Mouse (Mus musculus) forebrain, embryonic 14.5 days (tissue): ENCODE results near the gene Lemd1. TPM values are rescaled to one million over a fixed set of nuclear protein-coding genes. Genes with fewer than 3 reads are reported as not detected.

Source experiments
- ATAC-seq: fragments of 200-750 bp; cut with Nextera tagmentation; 2 replicates; pipeline ENCODE4 v1.8.0; 2017; ENCODE audit warnings: mild to moderate bottlenecking, moderate library complexity
- DNase-seq: peaks from one replicate; pipeline ENCODE4 v3.0.0-alpha.2; 2015; ENCODE audit warnings: low spot score
- H3K27ac ChIP-seq: fragments of 300-500 bp; sonication (generic); 2 replicates; pipeline ENCODE4 v1.5.1; 2014; ENCODE audit warnings: low read depth, mild to moderate bottlenecking, control low read depth, low read length, moderate library complexity
- H3K27me3 ChIP-seq: fragments of 300-500 bp; sonication (generic); replicated peaks from 2 replicates; pipeline ENCODE4 v1.6.1; 2014; ENCODE audit warnings: low read length, control low read depth, mixed read lengths; ENCODE audit not compliant: control insufficient read depth, insufficient read depth
- H3K36me3 ChIP-seq: fragments of 300-500 bp; sonication (generic); 2 replicates; pipeline ENCODE4 v1.6.1; 2014; ENCODE audit warnings: low read length, control low read depth; ENCODE audit not compliant: control insufficient read depth, insufficient read depth
- H3K4me1 ChIP-seq: fragments of 300-500 bp; sonication (generic); 2 replicates; pipeline ENCODE4 v1.6.1; 2014; ENCODE audit warnings: antibody characterized with exemption, low read length, control low read depth; ENCODE audit not compliant: control insufficient read depth, insufficient read depth
- H3K4me2 ChIP-seq: fragments of 300-500 bp; sonication (generic); 2 replicates; pipeline ENCODE4 v1.6.1; 2014; ENCODE audit warnings: mild to moderate bottlenecking, control low read depth, low read length
- H3K4me3 ChIP-seq: fragments of 300-500 bp; sonication (generic); 2 replicates; pipeline ENCODE4 v1.5.1; 2014; ENCODE audit warnings: low read depth, low read length, control low read depth
- H3K9ac ChIP-seq: fragments of 300-500 bp; sonication (generic); 2 replicates; pipeline ENCODE4 v1.6.1; 2014; ENCODE audit warnings: mild to moderate bottlenecking, low read length, control low read depth, moderate library complexity
- H3K9me3 ChIP-seq: fragments of 300-500 bp; sonication (generic); replicated peaks from 2 replicates; pipeline ENCODE4 v1.6.1; 2016; ENCODE audit warnings: low read length, control low read depth, mixed read lengths; ENCODE audit not compliant: control insufficient read depth
- WGBS: fragments of 180-500 bp; shearing (Covaris S2); extraction: QIAGEN DNeasy Blood & Tissue Kit; methylation state at CpG from one replicate; pipeline ENCODE4 v1.1.7; 2014; 5-methylcytosine and 5-hydroxymethylcytosine counted together
- polyA plus RNA-seq: library from polyadenylated mRNA; unstranded; fragments of >200 nt; fragmentation: Nextera tagmentation; extraction: Ambion mirVana; gene quantifications from 2 replicates; pipeline ENCODE4 v1.2.1, GENCODE M21; 2014

The Lemd1 gene
- polyA plus RNA-seq, 1 experiment from 2014 or later: 18.7 TPM

DNA sequence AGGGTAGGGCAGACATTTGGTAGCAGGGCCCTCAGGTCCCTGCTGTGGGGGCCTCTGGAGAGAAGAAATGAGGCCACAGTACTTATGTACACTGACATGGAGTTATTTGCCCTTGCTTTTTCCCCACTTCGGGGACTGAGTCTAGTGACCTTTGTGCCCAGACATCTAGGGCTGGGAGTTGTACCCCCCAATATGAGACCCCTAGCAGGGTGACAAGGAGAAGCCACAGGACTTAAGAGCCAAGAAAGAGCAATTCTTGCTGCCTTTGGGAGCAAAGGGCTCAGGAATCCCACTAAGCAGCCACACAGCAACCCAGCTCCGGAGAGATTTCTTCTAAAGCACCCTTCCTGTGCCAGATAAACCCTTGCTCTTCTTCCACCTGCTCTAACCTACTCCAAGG, 10.7 kb downstream of the Lemd1 start:
- no peak overlapping the region for H3K4me3 ChIP-seq
- no peak for DNase-seq
- ATAC-seq: no peak
- peaks cover 45% of the 10 kb centered on the region for H3K4me1 ChIP-seq
- H3K4me2 ChIP-seq: peak overlapping the region; percentile 53
- H3K27me3 ChIP-seq: no peaks in the 10 kb centered on the region
- H3K36me3 ChIP-seq: no peaks in the 10 kb centered on the region
- H3K9ac ChIP-seq: no peak overlapping the region; the same call in 1 of the 2 replicates
- WGBS: 52% methylated on average over 2 of the region's 2 CpGs
- H3K27ac ChIP-seq: no peak overlapping the region
- no peaks in the 10 kb centered on the region for H3K9me3 ChIP-seq

GRCm38 (mm10) chr1:132202771-132203170, 11.5 kb downstream of the Lemd1 start:
- no peaks in the 10 kb centered on the region for H3K27me3 ChIP-seq
- no peak overlapping the region for H3K4me2 ChIP-seq
- ATAC-seq: no peak
- no peak overlapping the region for H3K27ac ChIP-seq
- H3K4me1 ChIP-seq: peaks cover 40% of the 10 kb centered on the region
- peak overlapping the region; percentile 14; the same call in 1 of the 2 replicates for H3K9ac ChIP-seq
- H3K36me3 ChIP-seq: no peaks in the 10 kb centered on the region
- 93% methylated on average over 5 of the region's 5 CpGs for WGBS
- DNase-seq: no peak
- no peak overlapping the region for H3K4me3 ChIP-seq
- H3K9me3 ChIP-seq: no peaks in the 10 kb centered on the region

- no peaks in the 10 kb centered on the region for H3K9me3 ChIP-seq
- no peaks in the 10 kb centered on the region for H3K36me3 ChIP-seq
- H3K9ac ChIP-seq: no peak overlapping the region
- no peak for DNase-seq
- no peaks in the 10 kb centered on the region for H3K27me3 ChIP-seq
- 68% methylated on average over 5 of the region's 5 CpGs for WGBS
- H3K4me1 ChIP-seq: peaks cover 31% of the 10 kb centered on the region
- no peak for ATAC-seq
- no peak overlapping the region for H3K4me2 ChIP-seq
- no peak overlapping the region for H3K4me3 ChIP-seq
- H3K27ac ChIP-seq: no peak overlapping the region
Observed at GRCm38 (mm10) chr1:132205958-132206357, 14.7 kb downstream of the Lemd1 start.

DNA sequence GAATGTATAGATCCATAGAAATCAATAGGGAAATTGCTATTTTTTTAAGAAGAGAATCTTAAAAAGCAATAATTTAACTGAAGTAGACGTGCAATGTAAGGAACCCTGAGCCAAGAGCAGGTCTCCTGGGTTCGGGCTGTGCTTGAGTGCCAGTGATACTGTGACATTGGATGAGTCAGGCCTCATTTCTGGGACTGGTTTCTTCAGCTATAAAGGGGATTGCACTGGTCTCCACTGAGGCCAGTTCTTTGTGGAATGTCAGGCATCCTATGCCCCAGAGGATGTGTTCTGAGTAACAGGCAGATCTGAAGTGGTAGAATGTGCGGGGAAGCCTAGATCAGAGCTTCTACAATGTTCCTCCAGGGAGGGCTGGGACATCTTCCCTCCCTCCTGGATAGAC, 15.6 kb downstream of the Lemd1 start:
- Histone ChIP-seq H3K4me2 (no peak overlapping the region), H3K4me3 (no peak overlapping the region), H3K27ac (no peak overlapping the region; the same call in 1 of the 2 replicates), H3K9me3 (no peaks in the 10 kb centered on the region), H3K9ac (no peak overlapping the region), H3K4me1 (peaks cover 28% of the 10 kb centered on the region), H3K36me3 (no peaks in the 10 kb centered on the region), H3K27me3 (no peaks in the 10 kb centered on the region)
- WGBS: 82% methylated on average over 3 of the region's 3 CpGs
- DNase-seq (no peak), ATAC-seq (no peak)

- H3K27me3 ChIP-seq: no peaks in the 10 kb centered on the region
- no peak overlapping the region for H3K4me3 ChIP-seq
- H3K36me3 ChIP-seq: no peaks in the 10 kb centered on the region
- H3K9ac ChIP-seq: peak overlapping the region; percentile 6; the same call in 1 of the 2 replicates
- 11% methylated on average over 4 of the region's 4 CpGs for WGBS
- no peak overlapping the region for H3K4me2 ChIP-seq
- peak; percentile 69 for DNase-seq
- peaks cover 30% of the 10 kb centered on the region for H3K4me1 ChIP-seq
- peak; percentile 18; the same call in 1 of the 2 replicates for ATAC-seq
- no peaks in the 10 kb centered on the region for H3K9me3 ChIP-seq
- peak overlapping the region; percentile 67 for H3K27ac ChIP-seq
Observed at GRCm38 (mm10) chr1:132208154-132208553, 16.9 kb downstream of the Lemd1 start.

DNA sequence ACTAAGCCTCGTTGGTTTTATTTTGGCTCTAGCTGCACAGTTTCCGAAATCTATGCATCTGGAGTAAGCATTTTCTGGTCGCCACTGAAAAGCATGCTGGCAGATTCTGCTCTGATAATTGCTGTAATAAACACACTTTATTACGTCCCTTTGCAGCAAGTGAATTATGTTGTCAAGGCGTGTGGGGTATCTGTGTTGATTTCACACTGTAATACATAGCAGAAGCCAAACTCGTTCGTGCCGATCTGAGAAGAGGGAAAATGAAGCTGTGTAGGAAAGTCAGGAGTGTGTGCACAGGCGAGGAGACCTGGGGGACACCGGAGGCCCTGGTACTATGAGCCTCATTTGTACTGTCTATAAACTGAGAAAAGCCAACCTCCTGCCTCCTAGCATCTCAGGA, 18.2 kb downstream of the Lemd1 start:
- Histone ChIP-seq H3K27me3 (no peaks in the 10 kb centered on the region), H3K36me3 (no peaks in the 10 kb centered on the region), H3K4me2 (no peak overlapping the region), H3K9me3 (no peaks in the 10 kb centered on the region), H3K27ac (peak overlapping the region; percentile 67), H3K4me3 (no peak overlapping the region), H3K4me1 (peaks cover 30% of the 10 kb centered on the region), H3K9ac (no peak overlapping the region)
- ATAC-seq (no peak), DNase-seq (no peak)
- WGBS: 62% methylated on average over 10 of the region's 10 CpGs

- Histone ChIP-seq H3K4me1 (peaks cover 30% of the 10 kb centered on the region), H3K27ac (no peak overlapping the region), H3K9me3 (no peaks in the 10 kb centered on the region), H3K4me2 (no peak overlapping the region), H3K27me3 (no peaks in the 10 kb centered on the region), H3K9ac (no peak overlapping the region), H3K36me3 (no peaks in the 10 kb centered on the region), H3K4me3 (no peak overlapping the region)
- DNase-seq (peak; percentile 70), ATAC-seq (no peak)
- 20% methylated on average over 7 of the region's 7 CpGs for WGBS
Observed at GRCm38 (mm10) chr1:132210922-132211321, 19.7 kb downstream of the Lemd1 start.

DNA sequence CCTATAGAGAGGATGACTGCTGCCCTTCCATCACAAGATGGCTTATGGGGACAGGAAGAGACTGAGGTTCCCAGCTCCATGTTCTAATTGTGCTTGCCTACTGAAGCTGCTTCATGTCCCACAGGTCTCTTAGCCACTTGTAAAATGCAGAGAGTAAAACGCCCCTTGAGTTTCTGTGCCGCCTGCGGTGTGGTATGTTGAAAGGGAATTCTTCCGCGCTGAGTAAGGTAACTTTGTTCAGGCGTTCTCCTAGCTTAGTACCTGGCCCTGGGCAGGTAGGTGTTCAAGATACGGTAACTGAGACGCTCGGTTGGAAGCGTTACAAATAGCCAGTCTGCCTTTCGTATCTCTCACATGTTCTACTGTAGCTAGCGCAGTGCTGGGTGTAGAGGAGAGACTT, 20.4 kb downstream of the Lemd1 start:
- Histone ChIP-seq H3K36me3 (no peaks in the 10 kb centered on the region), H3K4me1 (peaks cover 30% of the 10 kb centered on the region), H3K27me3 (no peaks in the 10 kb centered on the region), H3K4me3 (no peak overlapping the region), H3K9ac (no peak overlapping the region), H3K9me3 (no peaks in the 10 kb centered on the region), H3K27ac (no peak overlapping the region), H3K4me2 (0 out of 2 replicates have a peak overlapping the region, but pooled peaks have one; percentile 18)
- 47% methylated on average over 12 of the region's 12 CpGs for WGBS
- DNase-seq: no peak
- ATAC-seq: no peak

GRCm38 (mm10) chr1:132212218-132212617, 21.0 kb downstream of the Lemd1 start:
- 8% methylated on average over 20 of the region's 20 CpGs for WGBS
- ATAC-seq: peak; percentile 77
- no peak overlapping the region for H3K27ac ChIP-seq

More at GRCm38 (mm10) chr1:132212218-132212617, 21.0 kb downstream of the Lemd1 start:
- no peak overlapping the region for H3K9ac ChIP-seq
- H3K36me3 ChIP-seq: no peaks in the 10 kb centered on the region
- peak overlapping the region; percentile 13; the same call in 1 of the 2 replicates for H3K4me3 ChIP-seq
- peaks cover 30% of the 10 kb centered on the region for H3K4me1 ChIP-seq
- H3K9me3 ChIP-seq: no peaks in the 10 kb centered on the region
- peak; percentile 90 for DNase-seq
- H3K4me2 ChIP-seq: peak overlapping the region; percentile 18; the same call in 1 of the 2 replicates
- no peaks in the 10 kb centered on the region for H3K27me3 ChIP-seq
